Mouse (Mus musculus): ENCODE data around the gene Rps27a. TPM values are rescaled to one million over a fixed set of nuclear protein-coding genes. Genes with fewer than 3 reads are reported as not detected.
A peak's percentile ranks its signal among the peaks of the same experiment; 100 is the strongest.

Rps27a gene
- polyA plus RNA-seq, 1 experiment from 2014 or later: 795 TPM

DNA sequence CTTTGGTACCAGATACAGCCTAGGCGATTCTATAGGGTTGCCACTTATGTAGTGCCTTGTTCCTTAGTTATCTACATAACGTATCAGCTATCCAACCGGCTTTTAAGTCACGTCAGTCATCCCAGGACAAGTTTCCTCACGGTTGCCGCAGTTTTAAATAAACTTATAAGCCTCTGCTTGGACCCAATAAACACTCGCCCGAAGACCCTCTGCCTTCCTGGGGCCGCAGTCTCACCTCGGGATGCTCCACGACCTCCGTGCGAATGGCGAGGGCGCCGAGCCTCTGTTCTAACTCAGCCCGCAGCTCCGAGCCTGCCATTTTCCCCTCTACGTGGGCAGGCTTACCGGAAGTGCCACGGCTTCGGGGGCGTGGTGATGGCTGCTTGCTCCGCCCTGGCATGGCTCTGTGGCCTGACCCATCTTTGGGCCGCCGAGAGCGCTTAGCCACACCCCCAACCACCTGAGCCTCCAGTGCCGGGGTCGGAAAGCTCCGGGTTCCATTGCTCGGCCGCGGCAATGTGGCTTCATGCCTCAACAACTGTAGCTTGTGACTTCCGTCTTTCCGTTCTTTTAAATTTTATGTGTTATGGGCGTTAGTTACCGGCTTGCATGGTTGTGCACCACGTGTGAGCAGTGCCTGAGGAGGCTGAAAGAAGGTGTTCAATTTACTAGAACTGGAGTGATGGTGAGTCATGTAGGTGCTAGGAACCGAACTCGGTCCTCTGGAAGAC is 33.1 kb downstream of the Rps27a start, which contains the start of gene Prorsd1:
TSS of gene Prorsd1 (minus strand) at position 352 of the 731 bp plus-strand sequence.
- H3K4me3 ChIP-seq (ENCODE audit: low read depth, low read length): peak within 1 kb of the TSS; percentile 62
- TF ChIP-seq CTCF (IDR thresholded peaks at IDR 0.05; ENCODE audit: low read depth): no peak
- H3K4me2 ChIP-seq (replicated peaks; ENCODE audit: low read depth): peak within 1 kb of the TSS; percentile 74
- peak within 1 kb of the TSS; percentile 63 for H3K27ac ChIP-seq (ENCODE audit: low read depth, low read length)
- 3% methylated on average over 40 of the region's 40 CpGs for WGBS
- peaks cover 7% of the 10 kb centered on the region for H3K36me3 ChIP-seq (ENCODE audit: control insufficient read depth, insufficient read depth)
- H3K9me3 ChIP-seq (ENCODE audit: control insufficient read depth): no peaks in the 10 kb centered on the region
- H3K27me3 ChIP-seq (replicated peaks; ENCODE audit: control insufficient read depth, insufficient read depth, low read length): no peaks in the 10 kb centered on the region
- H3K4me1 ChIP-seq (replicated peaks; ENCODE audit: control insufficient read depth, insufficient read depth, low read length): no peaks in the 10 kb centered on the region
- H3K9ac ChIP-seq (ENCODE audit: low read depth, low read length): peak within 1 kb of the TSS; percentile 58
- peak; percentile 99 for ATAC-seq

- Histone ChIP-seq H3K4me3 (ENCODE audit: low read depth, low read length) (peak overlapping the region; percentile 62), H3K4me2 (replicated peaks; ENCODE audit: low read depth) (peak overlapping the region; percentile 74), H3K9me3 (ENCODE audit: control insufficient read depth) (no peaks in the 10 kb centered on the region), H3K27ac (ENCODE audit: low read depth, low read length) (peak overlapping the region; percentile 63), H3K27me3 (replicated peaks; ENCODE audit: control insufficient read depth, insufficient read depth, low read length) (no peaks in the 10 kb centered on the region), H3K4me1 (replicated peaks; ENCODE audit: control insufficient read depth, insufficient read depth, low read length) (no peaks in the 10 kb centered on the region), H3K36me3 (ENCODE audit: control insufficient read depth, insufficient read depth) (peaks cover 7% of the 10 kb centered on the region), H3K9ac (ENCODE audit: low read depth, low read length) (peak overlapping the region; percentile 58)
- no peak for TF ChIP-seq CTCF (IDR thresholded peaks at IDR 0.05; ENCODE audit: low read depth)
- WGBS: 15% methylated on average over 10 of the region's 10 CpGs
- ATAC-seq: no peak
These were observed 33.6 kb downstream of the Rps27a start for GRCm38 (mm10) chr11:29514325-29514681.

DNA sequence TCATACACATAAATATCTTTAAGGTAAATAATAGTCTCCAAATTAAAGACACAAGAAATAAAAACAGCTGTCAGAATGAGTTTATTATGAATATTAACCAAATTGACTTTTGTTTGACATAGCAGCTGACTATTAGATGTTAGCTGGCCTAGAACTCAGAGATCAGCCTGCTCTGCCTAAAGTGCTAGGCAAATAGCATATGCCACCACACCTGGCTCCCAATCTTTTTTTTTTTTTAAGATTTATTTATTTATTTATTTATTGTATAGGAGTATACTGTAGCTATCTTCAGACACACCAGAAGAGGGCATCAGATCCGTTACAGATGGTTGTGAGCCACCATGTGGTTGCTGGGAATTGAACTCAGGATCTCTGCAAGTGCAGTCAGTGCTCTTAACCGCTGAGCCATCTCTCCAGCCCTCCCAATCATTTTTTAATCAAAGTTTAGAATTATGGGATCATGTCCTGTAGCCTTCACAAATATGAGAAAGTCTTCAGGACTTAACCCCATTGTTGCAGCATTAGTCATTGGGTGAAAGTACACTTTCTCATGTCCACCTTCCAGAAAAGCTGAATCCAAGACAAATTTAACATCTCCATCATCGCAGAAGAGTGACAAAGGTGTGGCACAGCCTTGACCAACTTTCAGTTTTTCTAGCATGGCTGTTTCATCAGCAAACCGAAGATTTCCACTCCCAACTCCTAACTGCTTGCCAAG is 34.9 kb downstream of the Rps27a start:
- Histone ChIP-seq H3K9me3 (ENCODE audit: control insufficient read depth) (no peaks in the 10 kb centered on the region), H3K4me1 (replicated peaks; ENCODE audit: control insufficient read depth, insufficient read depth, low read length) (no peaks in the 10 kb centered on the region), H3K4me2 (replicated peaks; ENCODE audit: low read depth) (no peak overlapping the region), H3K27ac (ENCODE audit: low read depth, low read length) (no peak overlapping the region), H3K4me3 (ENCODE audit: low read depth, low read length) (no peak overlapping the region), H3K27me3 (replicated peaks; ENCODE audit: control insufficient read depth, insufficient read depth, low read length) (no peaks in the 10 kb centered on the region), H3K9ac (ENCODE audit: low read depth, low read length) (no peak overlapping the region), H3K36me3 (ENCODE audit: control insufficient read depth, insufficient read depth) (peaks cover 7% of the 10 kb centered on the region)
- WGBS: 91% methylated on average over 4 of the region's 4 CpGs
- TF ChIP-seq CTCF (IDR thresholded peaks at IDR 0.05; ENCODE audit: low read depth): no peak
- no peak for ATAC-seq

DNA sequence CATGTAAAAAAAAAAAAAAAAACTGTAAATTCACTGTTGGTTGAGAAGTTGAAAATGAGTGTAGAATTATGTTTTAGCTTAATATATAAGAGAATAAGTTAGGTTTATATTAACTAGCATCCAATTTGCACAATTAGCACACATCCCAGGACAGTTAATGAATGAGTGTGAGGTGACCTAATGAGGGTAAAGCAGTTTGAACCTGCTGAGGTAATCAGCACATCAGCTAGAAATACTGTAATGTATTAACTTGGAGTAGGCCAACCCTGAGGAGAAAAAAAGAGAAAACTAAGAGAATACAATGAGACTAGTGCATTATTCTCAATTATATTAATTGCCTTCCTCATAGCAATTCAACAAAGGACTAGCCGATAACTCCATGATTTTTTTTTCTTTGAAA is 38.5 kb downstream of the Rps27a start:
- no peak for ATAC-seq
- H3K36me3 ChIP-seq (ENCODE audit: control insufficient read depth, insufficient read depth): peaks cover 9% of the 10 kb centered on the region
- no peak overlapping the region for H3K9ac ChIP-seq (ENCODE audit: low read depth, low read length)
- no peaks in the 10 kb centered on the region for H3K4me1 ChIP-seq (replicated peaks; ENCODE audit: control insufficient read depth, insufficient read depth, low read length)
- H3K4me2 ChIP-seq (replicated peaks; ENCODE audit: low read depth): no peak overlapping the region
- TF ChIP-seq CTCF (IDR thresholded peaks at IDR 0.05; ENCODE audit: low read depth): no peak
- WGBS: 88% methylated on average over 1 of the region's 1 CpGs
- H3K27me3 ChIP-seq (replicated peaks; ENCODE audit: control insufficient read depth, insufficient read depth, low read length): no peaks in the 10 kb centered on the region
- no peak overlapping the region for H3K4me3 ChIP-seq (ENCODE audit: low read depth, low read length)
- H3K9me3 ChIP-seq (ENCODE audit: control insufficient read depth): no peaks in the 10 kb centered on the region
- no peak overlapping the region for H3K27ac ChIP-seq (ENCODE audit: low read depth, low read length)

DNA sequence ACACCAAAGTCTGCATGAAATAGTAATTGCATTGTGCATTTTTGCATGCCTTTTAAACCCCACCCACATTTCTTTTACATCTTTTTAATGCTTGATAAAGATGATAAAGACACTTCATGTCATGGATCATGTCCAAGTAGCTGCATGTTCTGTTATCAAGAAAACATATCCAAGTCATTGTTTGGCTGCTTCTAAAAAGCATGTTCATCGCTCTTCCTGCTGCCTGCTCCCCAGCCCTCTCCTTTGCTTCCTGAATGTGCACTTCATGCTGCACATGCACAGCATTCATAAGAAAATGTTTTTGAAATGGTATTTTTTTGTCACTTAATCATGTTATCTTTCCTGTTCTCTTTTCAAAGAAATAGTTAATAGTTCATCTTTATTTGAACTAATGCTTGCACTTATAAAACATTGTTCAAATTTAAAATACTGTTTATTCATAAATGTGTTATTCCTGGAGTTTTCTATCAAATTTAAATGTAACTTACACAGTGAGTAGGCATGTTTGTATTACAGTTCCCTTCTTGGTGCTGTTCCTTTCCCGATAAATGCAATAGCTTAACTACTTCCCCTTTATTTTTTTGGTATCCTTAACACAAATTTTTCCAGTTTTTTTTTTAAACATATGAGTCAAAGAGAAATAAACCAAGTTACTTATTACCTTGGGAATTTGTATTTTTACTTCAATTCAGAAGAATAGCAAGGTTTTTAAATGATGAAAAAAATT is 42.8 kb downstream of the Rps27a start:
- 92% methylated on average over 2 of the region's 2 CpGs for WGBS
- TF ChIP-seq CTCF (IDR thresholded peaks at IDR 0.05; ENCODE audit: low read depth): no peak

More for the DNA sequence above, 42.8 kb downstream of the Rps27a start:
- ATAC-seq: no peak
- H3K9ac ChIP-seq (ENCODE audit: low read depth, low read length): no peak overlapping the region
- no peak overlapping the region for H3K27ac ChIP-seq (ENCODE audit: low read depth, low read length)
- H3K9me3 ChIP-seq (ENCODE audit: control insufficient read depth): no peaks in the 10 kb centered on the region
- H3K36me3 ChIP-seq (ENCODE audit: control insufficient read depth, insufficient read depth): peaks cover 8% of the 10 kb centered on the region; the same call in 1 of the 2 replicates
- H3K4me3 ChIP-seq (ENCODE audit: low read depth, low read length): no peak overlapping the region
- H3K4me1 ChIP-seq (replicated peaks; ENCODE audit: control insufficient read depth, insufficient read depth, low read length): no peaks in the 10 kb centered on the region
- H3K4me2 ChIP-seq (replicated peaks; ENCODE audit: low read depth): no peak overlapping the region
- H3K27me3 ChIP-seq (replicated peaks; ENCODE audit: control insufficient read depth, insufficient read depth, low read length): no peaks in the 10 kb centered on the region

All from intestine, postnatal 0 days (tissue).